Mouse (Mus musculus) cerebellum, adult 2 months (tissue): ENCODE measurements at regions not wholly inside any gene's neighbourhood (a gene's known extent, or its start where the extent isn't known, plus 50 kb on each side); places are given as distances from the start of the nearest gene placed in this dataset.

Source experiments
- DNase-seq, 2 experiments: peaks; one replicate each; pipeline ENCODE4 v3.0.0; 2021
- H3K27ac ChIP-seq: fragments of 200-500 bp; 2 replicates; pipeline ENCODE4 v1.5.1; 2012; ENCODE audit warnings: low read length, control low read depth, inconsistent platforms; ENCODE audit not compliant: insufficient read depth
- H3K27me3 ChIP-seq: fragments of 200-500 bp; 2 replicates; pipeline ENCODE4 v1.6.1; 2012; ENCODE audit warnings: inconsistent platforms, mild to moderate bottlenecking, low read length, moderate library complexity; ENCODE audit not compliant: control insufficient read depth, insufficient read depth
- H3K4me1 ChIP-seq: fragments of 200-500 bp; 2 replicates; pipeline ENCODE4 v1.6.1; 2011; ENCODE audit warnings: low read length; ENCODE audit not compliant: control insufficient read depth, insufficient read depth
- H3K4me3 ChIP-seq: fragments of 200-500 bp; replicated peaks from 2 replicates; pipeline ENCODE3; 2011; ENCODE audit warnings: mild to moderate bottlenecking, low read depth, low read length, control low read depth; ENCODE audit not compliant: insufficient read depth
- CTCF ChIP-seq: fragments of 200-500 bp; IDR thresholded peaks from 2 replicates; pipeline ENCODE4 v1.5.1; 2011; ENCODE audit warnings: low read depth, mild to moderate bottlenecking, control low read depth, low read length, moderate library complexity, borderline replicate concordance; ENCODE audit not compliant: insufficient read depth
- POLR2A ChIP-seq: fragments of 200-500 bp; IDR thresholded peaks from 2 replicates; pipeline ENCODE4 v1.6.1; 2011; ENCODE audit warnings: low read length, control low read depth, borderline replicate concordance; ENCODE audit not compliant: insufficient read depth
- WGBS: fragments of 180-500 bp; shearing (Covaris S2); methylation state at CpG from one replicate; pipeline ENCODE4 v1.1.7; 2018; 5-methylcytosine and 5-hydroxymethylcytosine counted together

- DNase-seq = no peak
- WGBS = 66% methylated on average over 4 of the region's 4 CpGs
These were observed 316.4 kb downstream of the Rnd3 start for GRCm38 (mm10) chr2:50832471-50832870.

GRCm38 (mm10) chr2:50830056-50830720, 318.7 kb downstream of the Rnd3 start:
- Histone ChIP-seq H3K27ac (no peak overlapping the region), H3K27me3 (no peaks in the 10 kb centered on the region), H3K4me3 (no peak overlapping the region), H3K4me1 (no peaks in the 10 kb centered on the region)
- TF ChIP-seq CTCF (no peak), POLR2A (no peak)
- WGBS = 73% methylated on average over 5 of the region's 5 CpGs
- no peak for DNase-seq

More at GRCm38 (mm10) chr2:50832471-50832870, 316.4 kb downstream of the Rnd3 start:
- Histone ChIP-seq H3K27me3 (no peaks in the 10 kb centered on the region), H3K4me1 (no peaks in the 10 kb centered on the region), H3K4me3 (no peak overlapping the region), H3K27ac (no peak overlapping the region)
- TF ChIP-seq CTCF (no peak), POLR2A (no peak)

- TF ChIP-seq POLR2A (no peak), CTCF (no peak)
- Histone ChIP-seq H3K27ac (no peak overlapping the region), H3K4me1 (no peaks in the 10 kb centered on the region), H3K27me3 (no peaks in the 10 kb centered on the region), H3K4me3 (no peak overlapping the region)
- no peak for DNase-seq
- WGBS = 87% methylated on average over 5 of the region's 5 CpGs
These were observed 321.8 kb downstream of the Rnd3 start for GRCm38 (mm10) chr2:50827097-50827496.

- TF ChIP-seq CTCF = no peak
These were observed 322.4 kb downstream of the Rnd3 start for GRCm38 (mm10) chr2:50826537-50826936.

GRCm38 (mm10) chr2:50825626-50826025, 323.3 kb downstream of the Rnd3 start:
- WGBS = 95% methylated on average over 5 of the region's 5 CpGs
- TF ChIP-seq POLR2A (no peak), CTCF (no peak)
- Histone ChIP-seq H3K27me3 (no peaks in the 10 kb centered on the region), H3K27ac (no peak overlapping the region), H3K4me3 (no peak overlapping the region), H3K4me1 (no peaks in the 10 kb centered on the region)
- no peak for DNase-seq

More at GRCm38 (mm10) chr2:50826537-50826936, 322.4 kb downstream of the Rnd3 start:
- DNase-seq = no peak
- 79% methylated on average over 3 of the region's 3 CpGs for WGBS
- Histone ChIP-seq H3K4me1 (no peaks in the 10 kb centered on the region), H3K27me3 (no peaks in the 10 kb centered on the region), H3K27ac (no peak overlapping the region), H3K4me3 (no peak overlapping the region)

- no peak for DNase-seq
- Histone ChIP-seq H3K4me3 (no peak overlapping the region), H3K4me1 (no peaks in the 10 kb centered on the region), H3K27ac (no peak overlapping the region), H3K27me3 (no peaks in the 10 kb centered on the region)
- whole genome bisulfite sequencing = 81% methylated on average over 3 of the region's 3 CpGs
- TF ChIP-seq POLR2A = no peak
- TF ChIP-seq CTCF = no peak
These were observed 324.1 kb downstream of the Rnd3 start for GRCm38 (mm10) chr2:50824782-50825181.

- Histone ChIP-seq H3K4me1 (no peaks in the 10 kb centered on the region), H3K27ac (no peak overlapping the region), H3K4me3 (no peak overlapping the region), H3K27me3 (no peaks in the 10 kb centered on the region)
- TF ChIP-seq CTCF = no peak
- TF ChIP-seq POLR2A = no peak
- DNase-seq = no peak
These were observed 326.2 kb downstream of the Rnd3 start for GRCm38 (mm10) chr2:50822738-50823137.

- 83% methylated on average over 5 of the region's 5 CpGs for WGBS
- TF ChIP-seq POLR2A (no peak), CTCF (no peak)
These were observed 329.6 kb downstream of the Rnd3 start for GRCm38 (mm10) chr2:50819305-50819665.

More at GRCm38 (mm10) chr2:50819305-50819665, 329.6 kb downstream of the Rnd3 start:
- no peaks in the 10 kb centered on the region for H3K4me1 ChIP-seq
- no peak overlapping the region for H3K27ac ChIP-seq
- H3K27me3 ChIP-seq = no peaks in the 10 kb centered on the region
- H3K4me3 ChIP-seq = no peak overlapping the region
- DNase-seq = no peak
